Mouse (Mus musculus): ENCODE data around the gene Olfr161. TPM values are rescaled to one million over a fixed set of nuclear protein-coding genes. Genes with fewer than 3 reads are reported as not detected.
A peak's percentile ranks its signal among the peaks of the same experiment; 100 is the strongest.
"Not testable (repeated sequence)": the region's sequence is repeated elsewhere in the genome, so short reads cannot be mapped to it uniquely, and the experiment has no call there.

Olfr161 gene
- polyA plus RNA-seq (2015; fragmentation: Nextera tagmentation; extraction: Ambion mirVana): not detected in 2 replicates

DNA sequence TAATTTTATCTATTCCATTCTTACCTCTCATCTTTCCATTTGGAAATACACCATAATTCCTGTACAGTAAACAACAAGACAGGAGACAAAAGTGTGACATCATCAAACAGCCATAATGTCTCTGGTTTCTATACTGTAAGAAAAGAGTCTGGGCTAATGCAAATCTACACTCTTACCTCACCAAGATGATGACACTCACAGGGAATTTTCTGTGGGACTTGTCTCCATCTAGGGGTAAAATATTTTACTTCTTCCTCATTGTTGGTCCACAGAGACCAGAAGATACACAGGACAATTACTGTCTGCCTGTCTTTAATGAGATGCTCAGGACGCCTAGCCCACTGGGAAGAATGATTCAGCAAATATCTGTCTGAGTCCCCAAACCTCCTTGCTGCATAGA lies at the start of gene Olfr161:
Gene Olfr161 (plus strand): TSS at position 352 of the 400 bp plus-strand sequence.
- Histone ChIP-seq H3K4me3 (replicated peaks) (no peak within 1 kb of the TSS), H3K27me3 (no peaks in the 10 kb centered on the region), H3K4me2 (replicated peaks) (no peak within 1 kb of the TSS), H3K9ac (replicated peaks) (no peak within 1 kb of the TSS), H3K4me1 (replicated peaks) (no peaks in the 10 kb centered on the region), H3K9me3 (peaks cover 6% of the 10 kb centered on the region; the same call in 1 of the 2 replicates), H3K36me3 (no peaks in the 10 kb centered on the region), H3K27ac (no peak within 1 kb of the TSS)
- no peak for ATAC-seq
- 79% methylated on average over 1 of the region's 1 CpGs for WGBS

DNA sequence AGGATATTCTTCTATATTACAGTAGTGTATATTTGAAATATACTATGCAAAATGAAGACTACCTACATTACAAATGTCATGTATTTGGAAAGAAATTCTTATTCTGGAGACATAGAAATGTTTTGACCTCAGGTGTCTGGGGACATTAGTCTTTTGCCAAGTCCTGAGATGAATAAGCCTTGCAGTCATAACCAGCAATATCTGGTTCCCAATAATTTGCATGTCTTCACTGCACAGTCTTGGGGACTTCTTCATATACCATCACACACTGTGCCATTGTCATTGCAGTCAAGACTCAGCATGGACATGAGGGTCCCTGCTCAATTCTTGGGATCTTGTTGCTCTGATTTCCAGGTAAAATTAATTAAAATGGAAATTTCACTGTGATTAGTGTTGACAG lies 27.3 kb upstream of the Olfr161 start:
- Histone ChIP-seq H3K4me1 (replicated peaks) (no peaks in the 10 kb centered on the region), H3K36me3 (no peaks in the 10 kb centered on the region), H3K9me3 (no peaks in the 10 kb centered on the region; the same call in 1 of the 2 replicates), H3K27me3 (no peaks in the 10 kb centered on the region), H3K9ac (replicated peaks) (no peak overlapping the region), H3K27ac (no peak overlapping the region), H3K4me2 (replicated peaks) (no peak overlapping the region), H3K4me3 (replicated peaks) (no peak overlapping the region)
- no peak for ATAC-seq

- not testable (repeated sequence) for H3K4me1 ChIP-seq (replicated peaks); H3K27me3 ChIP-seq; H3K9me3 ChIP-seq; H3K4me3 ChIP-seq (replicated peaks); ATAC-seq; H3K9ac ChIP-seq (replicated peaks); H3K36me3 ChIP-seq; H3K4me2 ChIP-seq (replicated peaks); H3K27ac ChIP-seq
- WGBS: 65% methylated on average over 1 of the region's 1 CpGs
These were observed 13.2 kb upstream of the Olfr161 start for GRCm38 (mm10) chr16:3577658-3578057.

DNA sequence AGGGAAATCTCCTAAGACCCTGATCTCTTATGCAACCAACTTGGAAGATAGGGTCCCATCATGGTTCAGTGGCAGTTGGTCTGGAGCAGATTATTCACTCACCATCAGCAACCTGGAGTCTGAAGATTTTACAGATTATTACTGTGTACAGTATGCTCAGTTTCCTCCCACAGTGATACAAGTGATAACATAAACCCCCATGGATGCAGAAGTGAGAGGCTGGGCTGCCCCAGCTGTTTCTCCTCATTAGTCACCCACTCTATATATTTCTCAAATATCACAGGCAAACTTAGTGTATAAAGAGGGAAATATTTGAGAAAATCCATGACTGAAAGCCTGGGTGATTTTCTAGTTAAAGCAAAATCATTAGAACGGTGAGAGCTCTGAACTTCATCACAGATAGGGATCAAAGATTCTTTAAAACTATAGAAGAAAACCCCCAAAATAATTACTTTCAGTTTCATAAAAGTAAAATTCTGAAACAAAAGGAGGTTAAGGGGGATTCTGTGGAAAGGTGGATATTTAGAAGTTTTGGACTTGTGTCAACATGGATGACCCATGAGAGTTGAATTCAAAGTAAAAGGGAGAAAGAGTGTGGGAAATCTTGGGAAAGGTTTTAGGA lies 12.5 kb upstream of the Olfr161 start:
- H3K27ac ChIP-seq: not testable (repeated sequence)

GRCm38 (mm10) chr16:3631376-3631775 lies 40.5 kb downstream of the Olfr161 start:
- H3K4me3 ChIP-seq (replicated peaks); ATAC-seq; H3K27ac ChIP-seq; H3K4me2 ChIP-seq (replicated peaks); H3K36me3 ChIP-seq; H3K27me3 ChIP-seq; H3K9ac ChIP-seq (replicated peaks); H3K4me1 ChIP-seq (replicated peaks); H3K9me3 ChIP-seq: not testable (repeated sequence)
- WGBS: 89% methylated on average over 5 of the region's 5 CpGs

More for the DNA sequence above, 12.5 kb upstream of the Olfr161 start:
- H3K4me2 ChIP-seq (replicated peaks); H3K4me1 ChIP-seq (replicated peaks); H3K4me3 ChIP-seq (replicated peaks); H3K27me3 ChIP-seq; H3K9ac ChIP-seq (replicated peaks); H3K36me3 ChIP-seq; ATAC-seq: not testable (repeated sequence)
- WGBS: 92% methylated on average over 1 of the region's 1 CpGs
- peaks cover 13% of the 10 kb centered on the region for H3K9me3 ChIP-seq

DNA sequence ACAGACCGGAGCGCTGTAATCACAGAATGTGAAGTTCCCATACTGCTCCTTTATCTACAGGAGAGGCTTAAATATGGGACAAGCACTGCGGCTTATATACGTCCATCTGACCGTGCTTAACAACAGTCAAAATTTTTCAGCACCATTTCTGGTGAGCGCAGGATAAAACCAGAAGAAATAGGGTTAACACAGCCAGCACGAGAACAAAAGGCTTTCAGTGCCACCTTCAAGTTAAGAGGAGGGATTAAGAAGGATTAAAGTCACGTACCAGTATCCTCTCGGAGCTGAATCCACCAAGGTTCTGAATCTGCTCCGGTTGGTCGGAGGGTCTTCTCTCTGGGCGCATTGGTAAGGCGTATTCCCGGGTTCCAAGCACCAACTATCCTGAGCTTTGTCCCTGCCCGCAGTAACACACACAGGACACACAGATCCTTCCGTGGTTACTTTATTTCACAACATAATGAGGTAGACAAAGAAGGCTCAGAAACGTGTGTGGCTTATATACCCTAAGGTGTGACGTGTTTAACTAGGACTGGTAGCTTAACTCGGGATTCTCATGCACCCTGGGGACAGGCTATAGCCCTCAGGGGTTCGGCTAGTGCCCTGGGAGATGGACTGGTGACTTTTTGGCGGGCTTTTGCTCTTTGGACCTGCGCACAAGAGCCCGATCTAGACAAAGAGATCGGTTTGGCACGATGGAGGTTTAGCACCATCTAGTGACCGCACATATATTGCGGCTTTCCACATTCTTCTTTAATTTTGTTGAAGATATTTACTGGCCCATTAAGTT lies 41.9 kb downstream of the Olfr161 start:
- 22% methylated on average over 27 of the region's 27 CpGs for WGBS
- peak overlapping the region; percentile 62 for H3K9ac ChIP-seq (replicated peaks)

More for the DNA sequence above, 41.9 kb downstream of the Olfr161 start:
- not testable (repeated sequence) for H3K4me1 ChIP-seq (replicated peaks); H3K27me3 ChIP-seq; H3K36me3 ChIP-seq; H3K9me3 ChIP-seq
- ATAC-seq: peak; percentile 96
- Histone ChIP-seq H3K4me2 (replicated peaks) (peak overlapping the region; percentile 49), H3K4me3 (replicated peaks) (peak overlapping the region; percentile 37), H3K27ac (peak overlapping the region; percentile 65)

Other genes starting within 250 kb of the Olfr161 start
- gene Mefv, start 127.1 kb downstream of the Olfr161 start, polyA plus RNA-seq (2015; fragmentation: Nextera tagmentation; extraction: Ambion mirVana): not detected in 2 replicates
- 61.1 and 63.5 TPM in 2 replicates for gene Zfp263, start 153.1 kb downstream of the Olfr161 start, polyA plus RNA-seq (2015; fragmentation: Nextera tagmentation; extraction: Ambion mirVana)
- not detected in 2 replicates for gene Olfr15, start 239.8 kb downstream of the Olfr161 start, polyA plus RNA-seq (2015; fragmentation: Nextera tagmentation; extraction: Ambion mirVana)